Mouse (Mus musculus): ENCODE data around the gene Unc45a. TPM values are rescaled to one million over a fixed set of nuclear protein-coding genes. Genes with fewer than 3 reads are reported as not detected.
A peak's percentile ranks its signal among the peaks of the same experiment; 100 is the strongest.

The Unc45a gene
- polyA plus RNA-seq, 1 experiment from 2014 or later, result 44.5 TPM

DNA sequence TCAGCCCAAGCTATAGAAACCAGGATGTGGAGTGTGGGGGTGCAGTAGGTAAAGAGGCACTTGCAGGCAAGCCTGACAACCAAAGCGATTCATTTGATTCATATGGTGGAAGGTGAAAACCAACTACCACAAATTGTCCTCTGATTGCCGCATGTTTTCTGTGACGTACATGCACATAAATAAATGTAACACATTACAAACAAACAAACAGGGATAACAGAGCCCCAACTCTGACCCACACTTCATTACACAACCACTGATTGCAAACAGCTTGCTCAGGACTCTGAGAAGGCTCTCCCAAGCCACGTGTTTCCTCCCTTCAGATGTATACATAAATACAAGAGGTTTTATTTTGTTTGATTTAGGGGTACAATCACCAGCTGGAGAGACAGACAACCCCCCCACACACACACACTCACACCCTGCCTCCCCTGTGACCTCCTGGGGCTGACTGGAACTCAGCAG, 29.2 kb upstream of the Unc45a start:
- H3K4me3 ChIP-seq (replicated peaks; ENCODE audit: low read length), result peak overlapping the region; percentile 72
- peak overlapping the region; percentile 90 for H3K9ac ChIP-seq (ENCODE audit: low read length)
- H3K36me3 ChIP-seq (ENCODE audit: control insufficient read depth, insufficient read depth, low read length), result peaks cover 13% of the 10 kb centered on the region
- 24% methylated on average over 4 of the region's 4 CpGs for WGBS
- H3K27me3 ChIP-seq (ENCODE audit: control insufficient read depth, insufficient read depth, low read length), result no peaks in the 10 kb centered on the region
- no peaks in the 10 kb centered on the region for H3K9me3 ChIP-seq (replicated peaks; ENCODE audit: control insufficient read depth, low read length)
- peak overlapping the region; percentile 77 for H3K27ac ChIP-seq (ENCODE audit: low read length)
- H3K4me1 ChIP-seq (ENCODE audit: control insufficient read depth, insufficient read depth, low read length), result peaks cover 21% of the 10 kb centered on the region
- peak overlapping the region; percentile 73 for H3K4me2 ChIP-seq (ENCODE audit: low read depth, low read length)
- ATAC-seq (ENCODE audit: insufficient read depth, low FRiP score), result no peak

DNA sequence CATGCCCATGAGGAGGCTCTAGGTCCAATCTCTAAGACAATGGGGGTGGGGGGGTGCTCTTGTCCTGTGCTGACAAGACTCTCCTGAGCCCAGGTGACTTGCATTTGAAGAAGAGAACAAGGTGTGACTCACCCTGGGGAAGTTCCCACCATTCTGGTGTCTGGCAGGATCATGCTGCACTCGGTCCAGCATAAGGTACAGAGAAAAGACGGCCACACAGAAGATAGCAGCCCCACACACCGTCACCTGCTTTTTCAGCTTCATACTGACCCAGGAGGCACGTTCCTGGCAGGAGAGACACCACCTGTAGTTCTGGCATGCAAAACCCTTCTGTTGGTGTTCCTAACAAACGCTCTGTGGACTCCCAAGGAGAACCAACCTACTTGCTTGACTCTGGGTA, 28.7 kb upstream of the Unc45a start:
- 51% methylated on average over 5 of the region's 5 CpGs for WGBS
- no peak for ATAC-seq (ENCODE audit: insufficient read depth, low FRiP score)
- Histone ChIP-seq H3K36me3 (ENCODE audit: control insufficient read depth, insufficient read depth, low read length) (peaks cover 13% of the 10 kb centered on the region), H3K27me3 (ENCODE audit: control insufficient read depth, insufficient read depth, low read length) (no peaks in the 10 kb centered on the region), H3K4me2 (ENCODE audit: low read depth, low read length) (peak overlapping the region; percentile 73), H3K9me3 (replicated peaks; ENCODE audit: control insufficient read depth, low read length) (no peaks in the 10 kb centered on the region), H3K9ac (ENCODE audit: low read length) (peak overlapping the region; percentile 90; the same call in 1 of the 2 replicates), H3K4me3 (replicated peaks; ENCODE audit: low read length) (peak overlapping the region; percentile 72), H3K4me1 (ENCODE audit: control insufficient read depth, insufficient read depth, low read length) (peaks cover 21% of the 10 kb centered on the region), H3K27ac (ENCODE audit: low read length) (0 out of 2 replicates have a peak overlapping the region, but pooled peaks have one; percentile 77)

DNA sequence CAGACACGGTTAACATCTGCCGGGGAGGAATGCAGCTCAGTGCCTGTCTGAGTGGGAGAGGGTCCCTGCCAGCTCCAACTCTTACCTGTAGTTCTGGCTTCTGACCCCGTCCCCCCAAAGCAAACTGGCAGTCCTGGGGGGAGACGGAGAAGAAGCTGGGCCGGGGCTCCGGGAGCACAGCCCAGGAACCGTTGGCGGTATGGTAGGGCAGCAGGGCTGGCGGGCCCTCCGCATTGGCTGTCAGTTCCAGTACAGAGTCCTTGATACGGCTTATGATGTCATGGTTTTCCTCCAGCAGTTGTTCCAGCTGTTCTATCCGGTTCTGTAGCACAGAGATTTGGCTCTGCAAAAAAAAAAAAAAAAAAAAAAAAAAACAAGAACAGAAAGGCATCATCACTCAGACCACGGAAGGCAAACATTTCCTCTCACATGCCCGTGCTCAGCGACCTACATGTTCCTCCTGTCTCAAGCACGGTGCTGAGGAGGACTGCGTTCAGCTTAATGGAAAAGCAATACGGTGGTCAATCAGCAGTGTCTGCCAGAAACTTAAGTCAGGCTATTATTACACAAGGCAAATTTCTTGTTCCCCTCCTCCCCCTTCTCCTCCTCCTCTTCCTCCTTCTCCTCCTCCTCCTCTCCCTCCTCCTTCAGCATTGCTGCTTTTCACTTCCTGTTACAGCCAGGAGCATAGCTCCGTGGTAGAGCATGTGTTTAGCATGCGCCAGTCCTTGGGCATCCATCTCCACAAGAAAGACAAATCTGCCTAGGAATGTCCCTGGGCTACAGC, 28.0 kb upstream of the Unc45a start:
- H3K27me3 ChIP-seq (ENCODE audit: control insufficient read depth, insufficient read depth, low read length), result no peaks in the 10 kb centered on the region
- 61% methylated on average over 20 of the region's 20 CpGs for WGBS
- ATAC-seq (ENCODE audit: insufficient read depth, low FRiP score), result no peak
- H3K4me2 ChIP-seq (ENCODE audit: low read depth, low read length), result peak overlapping the region; percentile 73
- H3K4me1 ChIP-seq (ENCODE audit: control insufficient read depth, insufficient read depth, low read length), result peaks cover 21% of the 10 kb centered on the region
- peak overlapping the region; percentile 11; the same call in 1 of the 2 replicates for H3K9ac ChIP-seq (ENCODE audit: low read length)
- no peak overlapping the region for H3K4me3 ChIP-seq (replicated peaks; ENCODE audit: low read length)
- no peaks in the 10 kb centered on the region for H3K9me3 ChIP-seq (replicated peaks; ENCODE audit: control insufficient read depth, low read length)
- H3K36me3 ChIP-seq (ENCODE audit: control insufficient read depth, insufficient read depth, low read length), result peaks cover 16% of the 10 kb centered on the region
- no peak overlapping the region for H3K27ac ChIP-seq (ENCODE audit: low read length)

DNA sequence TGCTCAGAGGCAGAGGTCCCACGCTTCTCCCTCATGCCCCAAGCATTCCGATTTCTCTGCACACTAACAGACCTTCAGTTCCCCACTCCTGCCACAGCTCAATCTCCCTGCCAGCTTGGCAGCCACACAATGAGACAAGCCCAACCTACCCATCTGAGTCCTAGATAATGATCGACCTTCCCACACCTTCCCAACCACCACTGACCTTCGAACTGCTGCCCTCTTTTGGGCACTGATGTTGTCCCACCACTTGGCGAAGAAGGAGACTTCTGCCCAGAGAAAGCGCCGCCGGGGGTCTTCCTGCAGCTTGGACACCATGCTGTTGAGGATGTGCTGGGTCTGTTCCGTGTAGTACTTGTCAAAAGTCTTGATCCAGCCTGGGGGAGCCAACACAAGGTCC, 27.2 kb upstream of the Unc45a start:
- 87% methylated on average over 9 of the region's 9 CpGs for WGBS
- no peaks in the 10 kb centered on the region for H3K27me3 ChIP-seq (ENCODE audit: control insufficient read depth, insufficient read depth, low read length)
- H3K9me3 ChIP-seq (replicated peaks; ENCODE audit: control insufficient read depth, low read length), result no peaks in the 10 kb centered on the region

DNA sequence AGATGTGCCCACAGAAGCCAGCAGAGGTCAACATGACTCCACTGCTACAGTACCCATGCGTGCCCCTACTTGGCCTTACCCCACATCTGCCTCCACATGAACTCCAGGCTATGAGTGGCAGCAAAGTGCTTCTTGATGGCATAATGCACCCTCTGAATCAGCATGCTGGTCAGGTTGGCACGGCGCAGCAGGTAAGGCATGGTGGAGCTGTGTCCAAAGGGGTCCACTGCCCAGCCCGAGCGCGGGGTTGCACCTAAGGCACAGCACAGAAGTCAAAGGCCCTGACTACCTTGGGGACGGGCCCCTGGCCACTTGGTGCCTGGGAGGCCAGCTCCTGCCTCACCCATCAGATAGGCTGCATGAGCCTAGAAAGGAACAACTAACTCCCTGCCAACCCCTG, 26.4 kb upstream of the Unc45a start:
- WGBS, result 95% methylated on average over 7 of the region's 7 CpGs
- no peak for ATAC-seq (ENCODE audit: insufficient read depth, low FRiP score)
- no peaks in the 10 kb centered on the region for H3K9me3 ChIP-seq (replicated peaks; ENCODE audit: control insufficient read depth, low read length)
- no peak overlapping the region for H3K4me3 ChIP-seq (replicated peaks; ENCODE audit: low read length)
- no peak overlapping the region for H3K27ac ChIP-seq (ENCODE audit: low read length)
- no peaks in the 10 kb centered on the region for H3K27me3 ChIP-seq (ENCODE audit: control insufficient read depth, insufficient read depth, low read length)
- peaks cover 18% of the 10 kb centered on the region for H3K36me3 ChIP-seq (ENCODE audit: control insufficient read depth, insufficient read depth, low read length)
- H3K9ac ChIP-seq (ENCODE audit: low read length), result no peak overlapping the region
- peaks cover 21% of the 10 kb centered on the region for H3K4me1 ChIP-seq (ENCODE audit: control insufficient read depth, insufficient read depth, low read length)
- H3K4me2 ChIP-seq (ENCODE audit: low read depth, low read length), result no peak overlapping the region

More for the DNA sequence above, 27.2 kb upstream of the Unc45a start:
- H3K9ac ChIP-seq (ENCODE audit: low read length), result no peak overlapping the region
- no peak for ATAC-seq (ENCODE audit: insufficient read depth, low FRiP score)
- H3K4me3 ChIP-seq (replicated peaks; ENCODE audit: low read length), result no peak overlapping the region
- peaks cover 21% of the 10 kb centered on the region for H3K4me1 ChIP-seq (ENCODE audit: control insufficient read depth, insufficient read depth, low read length)
- H3K27ac ChIP-seq (ENCODE audit: low read length), result no peak overlapping the region
- peaks cover 18% of the 10 kb centered on the region for H3K36me3 ChIP-seq (ENCODE audit: control insufficient read depth, insufficient read depth, low read length)
- H3K4me2 ChIP-seq (ENCODE audit: low read depth, low read length), result no peak overlapping the region

DNA sequence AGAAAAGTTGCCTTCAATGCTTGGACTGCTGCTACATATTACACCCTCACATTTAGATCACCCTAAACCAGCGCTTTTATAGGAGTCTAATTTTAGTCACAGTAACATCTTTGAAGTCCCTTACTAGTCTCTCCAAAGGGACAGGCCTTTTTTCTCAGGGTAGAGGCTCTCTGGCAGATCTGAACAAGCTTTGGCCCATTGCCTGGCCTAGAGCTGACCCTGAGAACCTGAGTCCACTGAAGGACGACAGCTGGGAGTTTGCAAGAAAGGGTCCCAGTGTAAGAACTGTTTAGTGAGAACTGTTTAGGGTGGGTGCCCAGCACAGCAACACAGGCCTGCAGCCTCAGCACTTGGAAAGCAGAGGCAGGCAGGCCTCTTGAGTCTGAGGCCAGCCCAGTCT, 25.0 kb upstream of the Unc45a start:
- H3K9me3 ChIP-seq (replicated peaks; ENCODE audit: control insufficient read depth, low read length), result no peaks in the 10 kb centered on the region
- no peak overlapping the region for H3K4me2 ChIP-seq (ENCODE audit: low read depth, low read length)
- H3K27me3 ChIP-seq (ENCODE audit: control insufficient read depth, insufficient read depth, low read length), result no peaks in the 10 kb centered on the region
- 66% methylated on average over 2 of the region's 2 CpGs for WGBS
- no peak overlapping the region for H3K9ac ChIP-seq (ENCODE audit: low read length)
- no peak overlapping the region for H3K27ac ChIP-seq (ENCODE audit: low read length)
- ATAC-seq (ENCODE audit: insufficient read depth, low FRiP score), result no peak
- H3K4me3 ChIP-seq (replicated peaks; ENCODE audit: low read length), result no peak overlapping the region
- H3K4me1 ChIP-seq (ENCODE audit: control insufficient read depth, insufficient read depth, low read length), result peaks cover 21% of the 10 kb centered on the region
- H3K36me3 ChIP-seq (ENCODE audit: control insufficient read depth, insufficient read depth, low read length), result peaks cover 20% of the 10 kb centered on the region

DNA sequence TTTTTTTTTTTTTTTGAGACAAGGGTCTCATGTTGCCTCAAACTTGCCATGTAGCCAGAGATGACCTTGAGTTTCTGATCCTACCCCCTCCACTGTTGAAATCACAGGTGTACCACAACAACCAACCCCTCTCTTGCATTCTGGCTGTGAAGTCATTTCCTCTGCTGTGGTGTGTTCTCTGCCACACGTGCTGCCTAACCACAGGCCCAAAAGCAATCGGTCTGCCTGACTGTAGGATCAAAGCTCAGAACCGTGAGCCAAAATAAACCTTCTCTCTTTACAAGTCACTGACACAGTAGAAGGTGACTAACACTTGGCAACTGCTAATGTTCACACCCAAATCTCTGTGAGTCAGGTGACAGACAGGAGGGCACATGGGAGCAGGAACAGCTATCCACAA, 19.6 kb upstream of the Unc45a start:
- H3K36me3 ChIP-seq (ENCODE audit: control insufficient read depth, insufficient read depth, low read length), result peaks cover 14% of the 10 kb centered on the region
- H3K4me3 ChIP-seq (replicated peaks; ENCODE audit: low read length), result no peak overlapping the region
- H3K27ac ChIP-seq (ENCODE audit: low read length), result no peak overlapping the region
- H3K4me1 ChIP-seq (ENCODE audit: control insufficient read depth, insufficient read depth, low read length), result no peaks in the 10 kb centered on the region
- no peaks in the 10 kb centered on the region for H3K27me3 ChIP-seq (ENCODE audit: control insufficient read depth, insufficient read depth, low read length)
- no peak overlapping the region for H3K9ac ChIP-seq (ENCODE audit: low read length)
- ATAC-seq (ENCODE audit: insufficient read depth, low FRiP score), result no peak
- 49% methylated on average over 3 of the region's 3 CpGs for WGBS
- H3K9me3 ChIP-seq (replicated peaks; ENCODE audit: control insufficient read depth, low read length), result no peaks in the 10 kb centered on the region
- H3K4me2 ChIP-seq (ENCODE audit: low read depth, low read length), result no peak overlapping the region

DNA sequence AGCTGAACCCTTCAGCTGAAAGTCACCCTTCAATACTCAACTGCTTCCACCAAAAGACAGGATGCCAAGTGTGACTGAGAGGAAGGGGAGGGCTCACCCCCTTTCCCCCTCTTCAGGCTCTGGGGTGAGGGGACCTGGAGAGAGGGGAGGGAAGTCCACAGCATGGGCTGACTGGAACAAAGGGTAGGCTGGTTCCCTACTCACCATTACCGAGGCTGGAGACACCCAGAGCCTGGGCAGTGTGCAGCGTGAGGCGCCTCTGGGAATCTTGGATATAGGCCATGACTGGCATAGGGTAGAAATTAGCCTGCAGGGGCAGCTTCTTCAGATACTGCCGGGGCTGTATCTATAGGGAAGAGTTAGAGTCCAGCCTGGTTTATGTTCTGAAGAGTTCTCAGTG, 17.2 kb upstream of the Unc45a start:
- H3K9me3 ChIP-seq (replicated peaks; ENCODE audit: control insufficient read depth, low read length), result no peaks in the 10 kb centered on the region
- no peak for ATAC-seq (ENCODE audit: insufficient read depth, low FRiP score)
- 84% methylated on average over 4 of the region's 4 CpGs for WGBS
- H3K36me3 ChIP-seq (ENCODE audit: control insufficient read depth, insufficient read depth, low read length), result peaks cover 8% of the 10 kb centered on the region
- H3K4me1 ChIP-seq (ENCODE audit: control insufficient read depth, insufficient read depth, low read length), result no peaks in the 10 kb centered on the region
- no peaks in the 10 kb centered on the region for H3K27me3 ChIP-seq (ENCODE audit: control insufficient read depth, insufficient read depth, low read length)
- no peak overlapping the region for H3K4me2 ChIP-seq (ENCODE audit: low read depth, low read length)
- H3K27ac ChIP-seq (ENCODE audit: low read length), result no peak overlapping the region
- no peak overlapping the region for H3K9ac ChIP-seq (ENCODE audit: low read length)
- H3K4me3 ChIP-seq (replicated peaks; ENCODE audit: low read length), result no peak overlapping the region

DNA sequence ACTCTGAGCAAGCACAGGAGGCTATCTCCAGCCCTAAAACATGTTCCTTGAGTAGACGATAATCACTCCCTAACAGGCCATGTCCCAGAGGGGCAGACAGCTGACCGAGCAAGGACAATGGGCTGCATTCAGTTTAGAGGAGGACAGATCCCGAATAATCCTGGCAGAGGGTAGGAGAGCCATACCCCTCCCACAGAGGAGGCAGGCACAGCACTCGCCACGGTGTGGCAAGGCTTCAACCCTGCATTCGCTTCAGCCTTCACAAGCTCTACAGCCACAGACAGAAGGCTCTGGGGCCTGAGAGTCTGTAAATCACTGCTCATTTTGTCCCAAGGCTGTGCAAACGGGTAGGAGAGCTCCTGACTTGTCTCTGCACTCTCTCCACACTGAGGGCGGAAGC, 16.4 kb upstream of the Unc45a start:
- no peak for ATAC-seq (ENCODE audit: insufficient read depth, low FRiP score)

More for the DNA sequence above, 16.4 kb upstream of the Unc45a start:
- no peak overlapping the region for H3K4me2 ChIP-seq (ENCODE audit: low read depth, low read length)
- no peaks in the 10 kb centered on the region for H3K27me3 ChIP-seq (ENCODE audit: control insufficient read depth, insufficient read depth, low read length)
- H3K4me1 ChIP-seq (ENCODE audit: control insufficient read depth, insufficient read depth, low read length), result no peaks in the 10 kb centered on the region
- no peak overlapping the region for H3K4me3 ChIP-seq (replicated peaks; ENCODE audit: low read length)
- WGBS, result 69% methylated on average over 8 of the region's 8 CpGs
- no peak overlapping the region for H3K27ac ChIP-seq (ENCODE audit: low read length)
- no peaks in the 10 kb centered on the region for H3K9me3 ChIP-seq (replicated peaks; ENCODE audit: control insufficient read depth, low read length)
- H3K36me3 ChIP-seq (ENCODE audit: control insufficient read depth, insufficient read depth, low read length), result peaks cover 8% of the 10 kb centered on the region
- H3K9ac ChIP-seq (ENCODE audit: low read length), result no peak overlapping the region

Data from stomach, embryonic 16.5 days (tissue).